Mouse (Mus musculus) lung, adult 2 months (tissue): ENCODE measurements around the gene Abca3.

Experiments
- CTCF ChIP-seq: fragments of 200-500 bp; IDR thresholded peaks from 2 replicates; pipeline ENCODE4 v1.5.1; 2011; ENCODE audit warnings: mild to moderate bottlenecking, low read length, control low read depth; ENCODE audit not compliant: insufficient read depth
- POLR2A ChIP-seq: fragments of 200-500 bp; IDR thresholded peaks from 2 replicates; pipeline ENCODE4 v1.6.1; 2011; ENCODE audit warnings: low read depth, mild to moderate bottlenecking, control low read depth, low read length, borderline replicate concordance; ENCODE audit errors: extremely low read depth

DNA sequence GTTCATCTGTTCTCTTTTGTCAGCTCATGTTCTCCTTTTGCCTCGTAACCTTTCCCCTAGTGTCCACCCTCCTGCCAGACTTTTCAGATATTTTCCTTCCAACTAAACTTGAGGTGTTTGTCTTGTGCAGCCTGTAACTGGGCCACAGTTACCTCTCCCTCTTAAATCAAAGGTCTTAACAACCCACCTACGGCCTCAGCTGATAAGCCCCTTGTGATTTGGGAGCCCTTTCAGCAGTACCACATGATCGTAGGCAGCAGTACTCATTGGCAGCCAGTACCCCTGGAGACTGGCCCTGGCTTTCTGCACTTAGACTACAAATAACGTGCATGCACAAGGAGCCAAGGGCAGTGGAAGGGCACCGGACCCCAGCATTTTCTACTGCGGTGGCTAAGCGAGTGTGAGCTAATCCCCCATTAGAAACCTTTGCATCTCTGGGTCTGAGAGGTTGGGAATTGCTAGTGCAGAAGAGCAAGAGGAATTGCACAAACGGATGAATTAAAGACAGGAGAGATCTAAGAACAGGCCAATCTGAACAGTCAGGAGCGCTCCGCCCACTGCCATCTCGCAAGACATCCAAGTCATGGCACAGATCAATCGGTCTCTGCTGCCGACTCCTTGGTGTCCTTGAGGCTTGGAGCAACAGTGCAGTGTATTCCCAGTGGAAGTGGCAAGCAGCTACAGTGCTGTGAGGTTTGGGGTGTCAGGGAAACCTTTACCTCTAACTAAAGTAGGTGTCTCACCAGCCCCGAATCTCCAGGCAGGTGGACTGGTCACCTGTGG is 77.6 kb downstream of the Abca3 start:
- TF ChIP-seq POLR2A (no peak), CTCF (no peak)
